Mouse (Mus musculus): ENCODE measurements around the gene Tbc1d24.

DNA sequence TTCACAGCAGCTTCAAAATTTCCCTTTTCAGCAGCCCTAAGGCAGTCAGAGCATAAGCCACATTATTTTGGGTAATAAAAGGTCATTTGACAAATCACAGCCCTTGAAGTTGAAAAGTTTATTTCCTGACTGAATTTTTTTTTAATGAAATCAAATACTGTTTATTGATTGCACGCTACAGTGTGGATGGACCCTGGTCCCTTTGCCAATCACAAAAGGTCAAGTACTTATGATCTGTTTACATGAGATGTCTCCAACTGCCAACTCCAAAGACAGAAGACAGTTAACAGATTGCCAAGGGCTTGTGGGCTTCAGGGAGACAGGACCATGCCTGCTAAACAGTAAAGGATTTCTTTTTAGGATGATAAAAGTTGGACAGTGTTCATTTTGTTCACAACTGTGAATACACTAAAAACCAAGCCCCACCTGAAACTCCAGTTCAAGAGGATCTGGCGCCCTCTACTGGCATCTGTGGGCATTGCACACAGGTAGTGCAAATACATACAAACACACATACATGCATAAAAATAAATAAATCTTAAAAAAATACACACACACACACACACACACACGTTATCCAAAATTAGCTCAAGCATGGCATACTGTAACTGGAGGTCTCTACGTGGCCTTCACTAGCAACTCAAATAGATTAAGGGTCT is 38.1 kb upstream of the Tbc1d24 start:
- TF ChIP-seq POLR2A (IDR thresholded peaks at IDR 0.05; ENCODE audit: insufficient read length, low read depth), result no peak
- no peak for TF ChIP-seq MYOG (IDR thresholded peaks at IDR 0.05; ENCODE audit: control insufficient read depth in 1 of 3, insufficient read depth in 1 of 3, insufficient read length in 2 of 3, low read depth in 2 of 3)
